Mouse (Mus musculus) retina, embryonic 14.5 days (tissue): ENCODE data around the gene Rasa3.

Source experiments
- DNase-seq: peaks from one replicate; pipeline ENCODE4 v3.0.0-alpha.2; 2015; ENCODE audit warnings: low spot score

The Rasa3 gene

DNA sequence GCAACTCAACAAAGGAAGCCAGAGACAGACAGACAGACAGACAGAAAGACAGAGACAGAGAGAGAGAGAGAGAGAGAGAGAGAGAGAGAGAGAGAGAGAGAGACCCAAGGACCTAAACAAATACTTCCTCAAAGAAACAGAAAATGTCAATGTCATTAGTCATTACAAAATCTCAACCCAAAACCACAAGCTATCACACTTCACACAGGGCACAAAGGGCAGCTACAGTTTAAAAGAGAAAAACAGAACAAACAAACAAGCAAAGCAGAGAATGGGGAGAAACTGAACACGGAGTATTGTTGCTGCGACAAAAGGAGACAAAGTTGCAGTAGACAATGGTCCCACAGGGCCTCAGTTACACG, 28.3 kb downstream of the Rasa3 start:
- DNase-seq = no peak

DNA sequence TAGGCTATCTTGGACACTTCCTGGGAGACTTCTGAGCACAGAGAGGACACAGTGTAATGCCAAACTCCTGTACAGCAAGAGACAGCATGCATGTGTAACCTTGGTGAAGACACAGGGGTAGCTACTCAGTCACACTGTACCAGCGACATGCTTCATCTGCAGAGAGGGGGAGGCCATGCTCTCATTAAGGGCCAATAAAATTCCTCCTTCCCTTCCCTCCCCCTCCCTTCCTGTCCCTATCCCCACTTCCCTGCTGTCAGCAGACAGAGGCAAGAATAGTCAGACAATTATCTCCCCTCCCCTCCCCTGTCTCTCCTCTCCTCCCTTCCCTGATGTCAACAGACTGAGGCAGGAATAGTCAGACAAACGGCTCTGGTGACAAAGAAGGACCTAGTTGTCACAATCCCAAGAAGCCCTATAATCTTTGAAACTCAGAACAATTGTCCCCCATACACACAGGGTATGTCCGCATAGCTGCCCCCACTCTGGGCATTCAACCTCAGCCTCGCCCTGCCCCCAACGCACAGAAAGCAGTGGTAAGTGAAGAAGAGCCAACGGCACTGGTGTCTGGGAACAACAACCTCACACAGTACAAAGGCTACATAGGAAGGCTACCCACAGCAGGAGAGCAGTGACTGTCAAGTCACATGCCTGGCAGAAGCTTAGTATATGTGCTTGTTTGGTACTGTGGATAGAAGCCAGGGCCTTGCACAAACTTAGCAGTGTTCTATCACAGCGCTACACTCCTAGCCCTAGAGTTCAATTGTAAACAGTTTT, 28.8 kb downstream of the Rasa3 start:
- DNase-seq = peak; percentile 80

DNA sequence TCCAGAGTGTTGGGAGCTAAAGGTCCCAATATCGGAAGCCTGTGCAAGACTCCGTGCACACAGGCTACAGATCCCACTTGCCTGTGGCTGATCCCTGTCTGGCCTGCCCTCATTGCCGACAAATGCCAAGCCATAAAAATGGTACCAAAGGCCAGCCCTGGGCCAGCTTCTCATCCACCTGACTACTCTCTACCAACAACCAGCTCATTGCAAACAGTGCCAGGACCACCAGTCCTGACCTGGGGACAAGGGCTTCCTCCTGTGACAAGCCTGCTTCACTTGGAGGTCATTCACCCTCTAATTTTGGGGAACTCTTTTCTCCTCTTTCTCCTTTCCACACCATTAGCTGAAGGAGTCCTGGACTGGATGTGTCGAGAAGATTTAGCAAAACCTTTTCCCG, 29.8 kb downstream of the Rasa3 start:
- DNase-seq = no peak

DNA sequence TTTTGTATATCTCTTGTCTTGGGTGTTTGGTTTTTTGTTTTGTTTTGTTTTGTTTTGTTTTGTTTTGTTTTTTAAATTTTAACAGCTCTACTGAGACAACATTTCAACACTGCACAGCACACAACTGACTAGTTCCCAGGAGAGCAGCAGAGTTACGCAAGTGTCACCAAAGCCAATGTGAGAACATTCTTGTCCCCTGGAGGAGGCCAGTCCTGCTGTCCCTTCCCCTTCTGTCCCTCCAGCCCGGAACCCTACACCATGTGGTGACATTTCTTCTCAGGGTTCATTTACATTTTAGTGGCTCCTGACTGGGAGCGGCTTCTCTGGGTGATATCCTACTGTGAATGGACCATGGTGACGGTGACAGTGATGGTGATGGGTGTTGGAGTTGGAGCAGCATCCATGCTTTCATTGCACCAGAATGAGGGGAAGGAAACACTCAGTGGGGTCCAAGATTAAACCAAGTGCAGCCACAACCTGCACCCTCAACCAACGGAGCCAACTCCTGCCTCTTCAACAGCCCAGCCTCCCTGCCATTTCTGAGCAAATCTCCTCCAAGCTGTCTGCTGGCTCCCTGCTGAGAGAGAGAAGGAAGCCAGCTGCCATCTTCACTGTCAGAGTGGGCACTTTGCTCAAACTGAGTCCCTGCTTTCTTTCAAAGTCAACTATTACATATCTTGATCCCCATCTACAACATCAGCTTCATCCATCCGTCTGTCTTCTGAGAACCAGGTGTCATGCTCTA, 32.3 kb downstream of the Rasa3 start:
- no peak for DNase-seq

DNA sequence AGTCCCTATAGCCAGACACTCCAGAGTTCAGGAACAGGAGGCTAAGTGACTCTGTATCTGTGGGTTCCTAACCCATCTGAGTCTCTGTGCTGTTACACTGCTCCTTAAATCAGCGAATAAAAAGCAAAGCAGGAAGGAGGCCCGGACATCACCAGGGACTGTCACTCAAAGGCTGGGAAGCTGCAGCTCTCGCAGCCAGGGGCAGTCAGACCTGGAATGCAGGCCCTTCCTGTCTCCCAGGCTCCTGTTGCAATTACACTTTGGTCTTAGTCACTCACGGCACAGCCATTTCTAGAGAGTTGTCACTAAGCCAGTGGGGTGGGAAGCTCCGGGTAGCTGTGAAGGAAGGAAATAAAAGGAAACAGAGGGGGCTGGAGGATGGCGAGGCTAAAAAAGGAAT, 33.2 kb downstream of the Rasa3 start:
- no peak for DNase-seq

DNA sequence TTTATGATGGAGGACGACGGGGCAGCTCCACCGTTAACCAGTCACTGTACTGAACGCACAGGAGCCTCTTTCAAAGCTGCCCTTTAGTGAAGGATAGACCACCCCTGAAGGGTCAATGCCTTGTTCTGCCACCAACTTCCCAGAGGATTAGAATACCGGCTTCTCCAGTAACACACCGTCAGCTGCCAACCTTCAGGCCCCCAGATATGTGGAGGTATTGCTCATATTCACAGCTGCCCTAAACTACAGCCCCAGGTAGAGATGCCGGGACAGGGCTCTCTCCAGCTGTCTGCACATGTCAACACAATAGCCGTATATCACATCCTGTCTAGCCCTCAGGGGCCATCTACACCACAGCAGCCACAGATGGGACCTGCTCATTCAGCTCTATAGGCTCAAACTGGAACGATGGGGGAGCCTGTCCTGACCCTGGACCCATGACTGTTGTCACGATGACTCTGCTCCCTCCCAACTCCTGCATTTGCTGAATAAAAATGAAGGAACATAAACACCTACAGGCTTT, 34.7 kb downstream of the Rasa3 start:
- DNase-seq = no peak

DNA sequence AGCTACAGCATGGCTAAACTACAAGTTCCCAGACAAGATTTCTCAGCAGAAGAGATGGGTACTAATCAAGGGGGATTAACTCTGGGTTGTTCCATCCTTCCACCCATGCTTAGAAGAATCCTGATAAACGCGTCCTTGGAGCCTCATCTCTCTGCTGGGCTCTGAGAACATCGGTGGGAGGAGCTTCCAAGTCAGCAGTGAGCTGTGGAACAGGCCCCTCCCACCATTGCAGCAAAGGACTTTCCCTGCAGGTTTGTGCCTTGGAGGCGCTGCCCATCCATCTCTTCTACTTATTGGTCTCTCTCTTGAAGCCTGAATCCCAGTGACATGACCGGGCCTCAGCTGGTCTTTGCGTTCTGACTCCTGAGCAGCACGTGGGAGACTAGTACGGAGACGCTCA, 36.2 kb downstream of the Rasa3 start:
- DNase-seq = no peak

DNA sequence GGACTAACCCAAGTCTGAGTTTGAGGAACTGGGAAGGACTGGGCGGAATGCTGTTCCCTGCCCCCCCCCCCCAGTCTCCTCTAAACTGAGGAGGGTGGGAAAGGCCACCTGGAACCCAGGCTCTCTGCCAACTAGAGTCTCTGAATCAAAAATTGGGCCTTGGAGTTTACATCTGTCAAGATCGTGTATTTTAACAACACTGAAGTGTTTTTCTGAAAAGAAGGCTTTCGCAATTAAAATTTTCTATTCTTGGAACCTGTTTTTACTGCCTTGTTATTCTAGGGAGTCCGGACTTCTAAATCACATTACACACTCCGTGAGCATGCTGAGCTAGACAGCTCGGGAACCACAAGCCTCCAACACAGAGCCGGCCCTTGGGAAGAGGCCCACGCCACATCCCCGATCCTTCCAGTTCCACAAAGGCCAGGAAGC, 36.9 kb downstream of the Rasa3 start:
- no peak for DNase-seq

DNA sequence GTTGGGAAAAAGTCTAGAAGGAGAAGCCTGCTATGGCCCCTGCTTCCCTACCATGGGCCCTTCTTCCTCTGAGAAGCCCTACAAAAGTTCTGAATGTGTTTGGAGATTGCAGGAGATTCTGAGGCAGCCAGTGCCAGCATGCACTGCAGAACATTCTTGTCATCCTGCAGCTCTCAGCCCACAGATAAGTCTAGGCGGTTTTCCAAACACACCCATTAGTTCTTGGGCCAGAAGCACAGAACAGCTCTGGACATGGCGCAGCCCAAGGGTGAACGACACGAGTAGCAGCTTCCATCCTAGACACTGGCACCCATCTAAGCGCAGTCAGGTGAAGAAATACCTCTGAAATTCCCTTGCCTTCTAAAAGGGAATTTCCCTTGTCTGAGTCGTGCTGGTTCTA, 44.3 kb downstream of the Rasa3 start:
- no peak for DNase-seq

DNA sequence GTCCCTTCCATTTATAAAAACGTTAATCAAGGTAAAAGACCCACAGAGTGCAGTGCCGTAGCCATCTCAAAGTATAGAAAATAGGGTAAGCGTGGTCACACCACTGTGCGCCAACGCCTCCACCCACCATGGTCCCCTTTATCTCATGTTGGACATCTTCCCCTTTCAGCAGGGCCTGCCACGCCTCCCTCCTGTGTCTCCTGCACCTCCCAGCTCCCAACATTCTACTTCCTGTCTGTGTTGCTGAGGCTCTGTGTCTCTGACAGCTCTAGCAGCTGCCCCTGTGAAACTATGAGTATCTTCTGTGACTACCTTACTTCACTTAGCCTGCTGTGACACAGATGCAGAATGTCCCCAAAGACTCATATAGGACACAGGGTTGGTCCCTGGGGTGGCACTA, 45.1 kb downstream of the Rasa3 start:
- DNase-seq = no peak

DNA sequence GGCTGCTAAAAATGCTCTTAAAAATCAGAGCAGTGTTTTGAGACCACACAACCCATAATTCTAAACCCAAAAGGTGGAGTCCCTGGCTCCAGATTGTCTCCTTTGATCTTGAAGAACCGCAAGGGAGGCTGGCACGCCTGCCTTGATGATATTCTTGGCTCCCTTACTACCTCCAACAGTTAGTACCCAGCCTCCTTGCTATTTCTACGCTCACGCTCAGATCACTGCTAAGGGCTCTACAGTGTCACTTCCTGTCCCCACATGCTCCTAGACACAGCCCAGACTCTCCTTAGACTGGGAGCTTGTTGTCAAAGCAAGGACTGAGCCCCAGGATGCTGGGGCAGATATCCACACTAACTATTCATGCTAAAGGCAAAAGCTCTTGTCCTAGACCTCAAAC, 46.6 kb downstream of the Rasa3 start:
- DNase-seq = no peak

DNA sequence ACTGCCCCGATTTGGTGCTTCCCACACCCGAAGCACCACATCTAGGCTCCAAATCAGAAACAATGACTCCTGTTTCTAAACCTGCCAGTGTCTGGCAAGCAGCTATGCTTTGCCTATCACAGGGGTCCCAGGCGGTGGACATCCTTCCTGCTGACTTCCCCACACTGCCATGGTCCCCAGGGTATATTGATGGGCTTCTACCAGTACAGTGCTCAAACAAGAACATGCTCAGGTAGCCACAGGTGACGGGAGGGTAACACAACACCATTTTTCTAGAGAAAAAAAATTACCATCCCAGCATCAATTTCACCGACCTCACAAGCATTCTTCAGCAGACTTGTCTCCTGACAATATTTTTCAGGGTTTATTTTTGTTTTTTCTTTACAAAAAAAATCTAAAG, 47.2 kb downstream of the Rasa3 start:
- no peak for DNase-seq

DNA sequence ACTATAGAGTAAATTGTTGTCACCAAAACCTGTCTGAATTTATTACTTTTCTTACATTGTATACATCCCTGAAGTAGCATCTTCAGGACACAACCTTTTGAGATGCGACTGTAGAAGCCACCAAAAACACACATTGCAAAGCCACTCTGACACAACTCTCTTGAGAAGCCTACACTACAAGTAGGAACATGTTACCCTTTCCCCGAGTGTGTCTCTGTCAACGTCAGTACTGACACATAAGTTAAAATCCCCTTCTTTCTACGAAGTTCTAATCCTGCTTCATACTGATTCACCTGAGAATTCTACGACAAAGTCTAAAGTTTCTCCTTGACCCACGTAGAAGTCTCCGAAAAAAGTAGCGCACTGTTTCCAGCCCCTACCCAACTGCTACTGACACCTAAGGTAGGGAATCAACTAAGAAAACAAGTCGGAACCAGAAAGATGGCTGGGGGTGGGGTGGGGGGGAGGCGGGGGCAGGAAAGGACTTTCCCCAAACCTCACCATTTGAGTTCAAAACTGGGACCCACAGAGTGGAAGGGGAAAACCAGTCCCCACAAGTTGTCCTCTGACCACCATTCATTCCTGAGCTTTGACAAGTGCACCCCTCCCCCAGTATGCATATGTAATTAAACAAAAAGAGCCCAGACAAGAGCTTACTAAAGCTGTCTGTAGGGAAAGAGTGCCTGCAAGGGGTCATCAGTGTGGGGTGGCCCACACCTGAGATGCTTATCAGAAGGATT, 47.9 kb downstream of the Rasa3 start:
- DNase-seq = no peak

DNA sequence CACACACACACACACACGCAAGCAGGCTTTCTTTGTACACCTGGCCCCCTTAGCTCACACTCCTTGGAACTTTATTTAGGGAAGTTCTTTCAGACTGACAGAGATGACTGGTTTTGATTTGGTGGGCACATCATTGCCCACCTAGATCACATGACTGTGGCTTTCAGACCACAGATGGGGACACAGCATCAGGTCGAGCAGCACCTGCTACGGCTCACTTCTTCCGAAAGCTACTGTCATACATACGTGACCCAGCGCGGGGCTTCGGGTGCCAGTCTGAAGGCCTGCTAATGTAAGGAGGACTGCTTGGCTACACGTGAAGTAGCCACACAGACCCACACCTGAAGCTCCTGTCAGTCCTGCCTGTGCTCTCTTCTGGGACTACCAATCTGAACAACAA, 49.3 kb downstream of the Rasa3 start:
- DNase-seq = no peak

DNA sequence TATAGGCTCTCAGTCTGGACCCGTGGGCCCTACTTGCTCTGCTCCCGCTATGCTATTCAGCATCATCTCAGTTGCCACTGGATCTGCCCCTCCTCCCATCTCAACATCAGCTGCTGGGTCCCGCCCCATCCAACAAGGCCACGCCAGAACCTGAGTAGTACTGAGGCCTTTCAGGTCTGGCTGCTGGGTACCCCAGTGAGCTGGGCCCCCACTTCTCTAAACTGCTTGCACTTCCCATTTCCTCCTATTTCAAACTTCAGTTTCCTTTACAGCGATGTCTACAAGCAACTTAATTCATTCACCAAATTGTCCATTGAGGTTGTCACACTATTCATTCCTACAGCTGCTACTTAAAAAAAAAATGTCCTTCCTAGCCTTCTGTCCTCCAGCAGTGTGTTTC, 49.8 kb downstream of the Rasa3 start:
- DNase-seq = no peak

DNA sequence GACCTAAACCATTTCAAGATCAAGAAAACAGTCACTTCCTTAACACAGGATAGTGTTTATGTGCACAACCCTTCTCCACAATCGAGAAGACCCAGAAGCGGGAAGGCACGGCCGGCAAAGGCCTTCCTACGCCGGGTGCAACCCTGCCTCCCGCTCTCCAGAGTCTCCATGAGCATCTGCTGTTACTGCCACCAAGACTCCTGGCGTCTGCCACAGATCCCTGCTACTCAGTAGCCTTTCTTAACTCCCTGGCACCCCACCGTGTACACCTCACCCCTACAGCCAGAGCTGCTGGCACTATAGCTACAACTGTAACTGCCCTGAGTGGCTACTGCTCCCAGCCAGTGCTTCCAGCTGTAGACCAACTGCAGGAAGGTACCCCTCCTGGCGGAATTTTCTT, 51.3 kb downstream of the Rasa3 start:
- DNase-seq = no peak

DNA sequence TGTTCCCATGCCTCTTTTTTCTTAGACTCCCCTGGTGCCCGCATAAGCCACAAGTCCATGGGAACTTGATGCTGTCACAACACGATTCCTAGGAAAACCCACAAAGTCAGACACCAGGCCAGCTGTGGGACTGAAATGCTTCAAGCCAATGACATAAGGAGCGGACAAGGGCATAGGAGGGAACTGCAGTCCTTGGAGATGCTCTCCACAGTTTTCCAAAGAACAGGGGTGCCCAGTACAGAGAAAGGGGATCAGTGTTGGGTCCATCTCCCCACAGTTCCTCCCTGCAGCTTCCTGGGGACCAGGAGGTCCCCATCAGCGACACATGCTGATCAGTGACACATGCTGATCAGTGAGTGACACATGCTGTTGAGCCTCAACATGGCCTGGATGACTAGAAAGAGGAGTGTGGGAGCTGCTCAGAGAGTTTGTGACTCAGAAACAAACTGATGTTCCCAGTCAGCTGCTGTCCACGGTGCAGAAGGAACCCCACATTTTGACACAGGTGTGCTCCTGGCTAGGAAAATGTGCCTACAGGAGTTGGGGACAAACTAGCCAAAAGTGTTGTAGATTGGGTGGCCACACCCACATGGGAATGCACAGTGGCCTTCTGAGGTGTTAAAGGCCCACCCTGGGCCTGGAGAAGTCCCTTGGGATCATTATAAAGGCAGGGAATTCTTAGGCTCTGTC, 52.0 kb downstream of the Rasa3 start:
- DNase-seq = no peak

DNA sequence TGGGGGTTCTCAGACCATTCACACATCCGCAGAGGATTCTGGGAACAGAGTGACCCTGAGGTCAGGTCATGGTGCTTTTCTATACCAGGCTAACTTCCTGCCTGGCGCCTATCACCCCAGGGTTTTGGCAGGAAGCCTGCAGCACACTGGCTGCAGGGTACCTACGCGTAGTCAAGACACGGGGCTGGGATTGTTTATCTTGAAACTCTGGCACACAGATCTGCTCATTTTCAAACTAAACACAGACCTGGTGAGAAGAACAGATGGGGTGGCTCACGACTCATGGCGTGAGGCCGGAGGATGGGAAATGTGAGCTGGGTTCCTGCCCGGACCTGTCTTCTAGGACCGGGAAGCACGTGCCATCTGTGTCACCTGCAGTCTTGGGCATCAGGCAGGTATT, 52.5 kb downstream of the Rasa3 start:
- DNase-seq = no peak

DNA sequence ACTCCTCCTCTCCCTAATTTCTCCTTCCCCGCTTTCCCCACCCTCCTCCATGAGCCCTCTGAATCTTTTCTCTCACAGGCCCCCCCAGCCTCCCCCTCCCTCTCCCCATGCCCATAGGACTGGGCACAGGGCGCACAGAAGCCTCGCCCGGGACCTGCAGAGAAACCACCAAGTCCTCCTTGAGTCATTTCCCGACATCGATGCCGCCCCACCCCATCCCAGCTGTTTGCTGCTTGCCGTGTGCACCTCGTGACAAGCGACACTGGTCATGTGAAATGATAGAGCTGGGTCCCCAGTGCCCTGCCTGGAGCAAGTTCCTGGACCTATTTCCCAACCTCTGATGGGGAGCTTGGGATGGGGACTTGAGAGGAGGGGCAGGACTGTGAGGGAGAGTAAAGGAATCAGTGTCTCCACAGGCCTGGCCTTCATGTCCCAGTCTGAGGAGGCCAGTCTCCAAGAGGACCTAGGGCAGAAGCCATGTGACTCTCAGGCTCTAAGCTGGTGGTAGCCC, 53.4 kb downstream of the Rasa3 start:
- DNase-seq = peak; percentile 26

DNA sequence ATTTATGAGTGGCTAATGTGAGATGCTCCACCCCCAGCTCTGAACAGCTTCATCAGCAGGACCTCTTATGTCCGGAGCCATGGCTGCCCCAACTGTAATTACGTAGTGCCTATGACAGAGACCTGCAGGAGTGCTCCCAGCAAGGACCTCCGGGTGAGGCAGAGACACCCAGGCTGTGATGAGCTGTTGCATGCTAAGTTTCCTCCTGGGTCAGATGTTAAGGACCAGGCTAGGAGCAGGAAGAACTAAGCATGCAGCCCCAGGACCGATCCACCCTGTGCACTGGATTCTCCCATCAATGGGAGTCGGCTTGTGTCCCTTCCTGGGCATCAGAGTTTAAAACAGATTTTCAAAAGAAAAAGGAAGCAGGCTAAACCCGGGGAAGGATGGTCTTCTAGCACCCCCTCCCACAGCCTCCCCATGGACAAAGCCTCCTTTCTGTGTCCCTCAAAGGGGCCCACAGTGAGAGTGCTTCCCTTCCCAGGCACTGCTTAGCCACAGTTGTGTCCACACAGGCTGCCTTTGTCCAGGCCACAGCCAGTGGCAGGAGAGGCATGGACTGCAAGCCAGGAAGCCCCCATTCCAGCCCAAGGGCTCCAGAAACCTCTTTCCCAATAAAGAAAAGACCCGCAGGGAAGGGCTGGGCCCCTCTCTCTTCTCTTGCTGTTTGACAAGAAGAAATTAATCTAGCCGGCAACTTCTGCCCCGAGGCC, 54.2 kb downstream of the Rasa3 start:
- DNase-seq = peak; percentile 32

DNA sequence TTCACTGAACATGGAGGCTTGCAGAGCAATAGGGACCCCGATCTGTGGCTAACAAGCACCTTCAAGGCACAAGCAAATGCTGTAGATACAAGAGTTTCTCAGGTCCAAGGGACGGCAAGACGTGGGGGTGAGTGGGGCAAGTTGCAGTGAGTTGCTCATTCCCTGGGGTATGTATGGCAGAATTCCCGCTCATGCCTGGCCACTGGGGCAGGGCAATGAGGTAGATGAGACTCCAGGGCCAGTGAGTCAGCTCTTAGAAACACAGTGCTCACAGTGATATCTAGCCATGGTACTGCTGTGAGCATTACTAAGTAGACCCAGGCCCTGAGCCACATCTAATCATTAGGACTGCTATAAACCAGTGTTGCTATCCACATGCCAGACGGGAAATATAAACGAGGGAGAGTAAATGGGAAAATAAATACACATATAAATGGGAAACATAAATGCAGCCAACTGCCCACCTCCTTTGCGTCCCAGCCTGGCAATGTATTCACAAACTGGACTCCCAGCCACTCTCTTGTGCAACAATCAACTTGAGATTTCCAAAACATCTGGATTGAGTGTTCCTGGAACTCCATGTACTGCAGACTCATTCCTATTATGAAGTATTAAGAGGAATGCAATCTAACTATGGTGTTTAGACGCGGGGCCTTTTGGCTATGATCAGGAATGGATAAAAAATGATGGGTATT, 57.0 kb downstream of the Rasa3 start:
- DNase-seq = no peak
